Mouse (Mus musculus) neural tube, embryonic 14.5 days (tissue): ENCODE measurements around the gene Camk1g. TPM values are rescaled to one million over a fixed set of nuclear protein-coding genes. Genes with fewer than 3 reads are reported as not detected.

Experiments used
- ATAC-seq: fragments of 200-750 bp; cut with Nextera tagmentation; 2 replicates; pipeline ENCODE4 v1.8.0; 2017; ENCODE audit warnings: low read depth, mild to moderate bottlenecking, moderate TSS enrichment, moderate library complexity
- H3K27ac ChIP-seq: fragments of 300-500 bp; sonication (generic); 2 replicates; pipeline ENCODE4 v1.5.1; 2014; ENCODE audit warnings: low read depth, mild to moderate bottlenecking, control low read depth, low read length, moderate library complexity, mixed read lengths
- H3K27me3 ChIP-seq: fragments of 300-500 bp; sonication (generic); 2 replicates; pipeline ENCODE4 v1.6.1; 2014; ENCODE audit warnings: low read length; ENCODE audit not compliant: control insufficient read depth, insufficient read depth
- H3K36me3 ChIP-seq: fragments of 300-500 bp; sonication (generic); 2 replicates; pipeline ENCODE4 v1.6.1; 2014; ENCODE audit warnings: low read length, mixed read lengths; ENCODE audit not compliant: control insufficient read depth, insufficient read depth
- H3K4me1 ChIP-seq: fragments of 300-500 bp; sonication (generic); 2 replicates; pipeline ENCODE4 v1.6.1; 2014; ENCODE audit warnings: low read length; ENCODE audit not compliant: control insufficient read depth, insufficient read depth
- H3K4me2 ChIP-seq: fragments of 300-500 bp; sonication (generic); 2 replicates; pipeline ENCODE4 v1.6.1; 2014; ENCODE audit warnings: mild to moderate bottlenecking, low read depth, low read length, control low read depth
- H3K4me3 ChIP-seq: fragments of 300-500 bp; sonication (generic); 2 replicates; pipeline ENCODE4 v1.5.1; 2014; ENCODE audit warnings: low read depth, low read length, control low read depth, mixed read lengths
- H3K9ac ChIP-seq: fragments of 300-500 bp; sonication (generic); replicated peaks from 2 replicates; pipeline ENCODE4 v1.6.1; 2014; ENCODE audit warnings: low read depth, mild to moderate bottlenecking, control low read depth, low read length, mixed read lengths
- H3K9me3 ChIP-seq: fragments of 300-500 bp; sonication (generic); 2 replicates; pipeline ENCODE4 v1.6.1; 2016; ENCODE audit warnings: low read length; ENCODE audit not compliant: control insufficient read depth
- WGBS: fragments of 180-500 bp; shearing (Covaris S2); extraction: QIAGEN DNeasy Blood & Tissue Kit; methylation state at CpG from one replicate; pipeline ENCODE4 v1.1.7; 2014; 5-methylcytosine and 5-hydroxymethylcytosine counted together
- polyA plus RNA-seq: library from polyadenylated mRNA; unstranded; fragments of >200 nt; fragmentation: Nextera tagmentation; extraction: Ambion mirVana; gene quantifications from 2 replicates; pipeline ENCODE4 v1.2.1, GENCODE M21; 2014

The Camk1g gene
- polyA plus RNA-seq, 1 experiment from 2014 or later: 51.0 TPM

DNA sequence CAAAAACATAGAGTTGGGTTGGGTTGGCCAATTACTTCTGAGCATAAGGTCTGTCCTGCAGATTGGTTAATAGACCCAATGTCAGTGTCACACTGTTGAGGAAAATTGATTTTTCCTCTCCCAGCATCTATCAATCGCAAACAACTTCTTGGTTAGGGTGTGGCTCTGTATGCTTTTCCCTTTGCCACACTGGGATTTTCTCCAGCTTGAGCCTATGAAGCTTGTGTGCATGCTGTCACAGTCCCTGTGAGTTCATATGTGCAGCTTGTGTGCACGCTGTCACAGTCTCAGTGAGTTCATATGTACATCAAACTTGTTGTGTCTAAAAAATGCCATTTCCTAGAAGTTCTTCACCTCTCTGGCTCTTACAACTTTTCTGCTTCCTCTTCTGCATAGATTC is 63.3 kb downstream of the Camk1g start:
- Histone ChIP-seq H3K36me3 (no peaks in the 10 kb centered on the region), H3K27ac (no peak overlapping the region)

DNA sequence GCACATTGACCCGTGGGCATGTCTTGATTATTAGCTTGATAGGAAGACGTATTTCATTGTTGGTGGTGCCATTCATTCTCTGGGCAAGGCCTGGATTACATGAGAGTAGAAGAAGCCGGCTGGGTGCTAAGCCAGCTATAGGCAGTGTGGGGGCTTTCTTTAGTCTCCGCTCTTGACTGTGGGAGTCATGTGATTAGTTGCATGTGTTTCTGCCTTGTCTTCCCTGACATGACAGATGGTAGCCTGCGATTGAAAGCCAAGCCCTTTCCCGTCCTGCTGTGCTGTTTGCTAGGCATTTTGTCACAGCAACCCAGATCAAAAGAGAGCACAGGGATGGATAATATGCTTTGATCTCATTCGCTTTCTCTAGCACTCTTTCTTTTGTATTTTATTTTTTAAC is 64.7 kb downstream of the Camk1g start:
- WGBS: 17% methylated on average over 7 of the region's 7 CpGs
- H3K4me3 ChIP-seq: no peak overlapping the region
- no peak for ATAC-seq
- H3K4me2 ChIP-seq: no peak overlapping the region
- no peaks in the 10 kb centered on the region for H3K9me3 ChIP-seq
- no peaks in the 10 kb centered on the region for H3K4me1 ChIP-seq
- no peaks in the 10 kb centered on the region for H3K27me3 ChIP-seq
- no peaks in the 10 kb centered on the region for H3K36me3 ChIP-seq
- no peak overlapping the region for H3K27ac ChIP-seq
- H3K9ac ChIP-seq: no peak overlapping the region

More for the DNA sequence above, 63.3 kb downstream of the Camk1g start:
- no peak overlapping the region for H3K4me3 ChIP-seq
- H3K9me3 ChIP-seq: no peaks in the 10 kb centered on the region
- H3K27me3 ChIP-seq: no peaks in the 10 kb centered on the region
- ATAC-seq: no peak
- no peak overlapping the region for H3K9ac ChIP-seq
- 96% methylated on average over 2 of the region's 2 CpGs for WGBS
- H3K4me2 ChIP-seq: no peak overlapping the region
- H3K4me1 ChIP-seq: no peaks in the 10 kb centered on the region

DNA sequence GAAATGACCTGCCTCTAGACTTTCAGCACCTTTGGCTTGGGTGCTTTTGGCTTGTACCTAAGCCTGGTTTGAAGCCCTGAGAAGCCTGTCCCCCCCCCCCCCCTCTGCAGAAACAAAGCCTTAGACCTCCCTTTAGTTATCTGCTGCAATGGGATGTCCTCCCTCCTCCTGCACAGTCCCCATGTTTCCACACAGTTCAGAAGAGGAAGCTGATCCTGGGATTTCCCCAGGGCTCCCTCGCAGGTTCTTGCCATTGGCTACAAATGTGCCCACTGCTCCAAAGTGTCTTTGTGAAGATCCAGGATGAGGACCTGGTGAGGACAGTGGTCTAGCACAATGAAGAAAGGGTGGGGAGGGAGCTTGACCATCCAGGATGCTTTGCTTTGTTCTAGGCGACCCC is 67.0 kb downstream of the Camk1g start:
- Histone ChIP-seq H3K9me3 (no peaks in the 10 kb centered on the region), H3K36me3 (no peaks in the 10 kb centered on the region), H3K4me2 (no peak overlapping the region), H3K27me3 (no peaks in the 10 kb centered on the region), H3K4me3 (no peak overlapping the region), H3K4me1 (no peaks in the 10 kb centered on the region), H3K27ac (no peak overlapping the region), H3K9ac (no peak overlapping the region)
- 82% methylated on average over 2 of the region's 2 CpGs for WGBS
- no peak for ATAC-seq

DNA sequence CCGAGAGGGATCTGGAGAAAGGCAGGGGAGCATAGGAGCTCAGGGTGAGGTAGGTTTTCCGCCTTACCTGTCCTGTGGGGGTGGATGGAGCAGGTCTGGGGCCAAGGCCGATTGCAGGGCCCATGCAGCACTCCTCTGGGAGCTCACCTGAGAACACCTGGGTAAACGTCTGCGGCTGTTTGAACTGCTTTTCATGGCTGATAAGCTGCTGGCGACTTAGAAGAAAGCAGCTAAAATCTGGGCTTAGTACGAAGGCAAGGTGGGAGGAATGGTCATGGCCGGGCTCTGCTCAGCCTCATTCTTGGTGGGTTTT is 68.0 kb downstream of the Camk1g start:
- 75% methylated on average over 8 of the region's 8 CpGs for WGBS
- no peak for ATAC-seq
- no peaks in the 10 kb centered on the region for H3K36me3 ChIP-seq

DNA sequence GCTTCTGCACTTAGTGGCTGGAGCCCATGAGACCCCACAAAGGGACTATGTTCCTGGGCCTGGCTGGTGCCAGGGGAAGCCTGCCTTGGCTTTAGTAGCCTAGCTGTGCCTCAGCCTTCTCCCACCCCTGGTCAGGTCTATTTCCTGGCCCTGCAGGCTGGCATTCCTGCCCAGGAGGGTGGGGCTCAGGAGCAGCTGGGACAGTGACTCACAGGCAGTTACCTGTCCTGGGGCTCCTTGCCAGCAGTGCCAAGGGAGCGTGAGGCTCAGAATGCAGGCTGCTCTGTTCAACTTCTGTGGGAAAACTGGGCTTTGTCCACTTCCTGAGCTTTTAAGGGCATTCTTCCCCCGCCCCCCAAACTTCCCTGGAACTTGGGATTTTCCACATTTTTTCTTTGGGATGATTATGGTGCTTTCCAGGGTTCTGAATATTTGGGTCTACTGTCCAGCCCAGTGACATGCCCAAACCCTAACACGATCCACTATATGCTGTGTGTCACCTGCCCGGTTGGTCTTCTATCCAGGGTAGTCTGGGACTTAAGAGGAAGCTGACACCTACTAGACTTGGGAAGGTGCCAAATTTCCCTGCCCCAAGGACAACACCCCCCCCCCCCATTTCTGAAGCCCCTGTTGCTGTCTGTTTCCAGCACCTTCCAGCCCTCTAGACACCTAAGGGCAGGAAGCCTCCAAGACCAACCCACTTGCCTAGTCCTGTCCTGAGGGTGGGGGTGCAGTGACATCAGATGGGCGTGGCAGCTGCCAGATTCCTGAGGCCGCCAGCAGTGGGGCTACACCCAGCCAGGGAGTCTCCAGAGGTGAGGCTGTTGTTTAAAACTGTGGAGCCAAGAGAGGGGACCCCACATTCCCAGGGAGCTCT is 68.6 kb downstream of the Camk1g start:
- H3K4me3 ChIP-seq: no peak overlapping the region
- no peak overlapping the region for H3K27ac ChIP-seq
- H3K36me3 ChIP-seq: no peaks in the 10 kb centered on the region
- no peak overlapping the region for H3K4me2 ChIP-seq
- 76% methylated on average over 6 of the region's 6 CpGs for WGBS
- H3K9ac ChIP-seq: no peak overlapping the region
- no peak for ATAC-seq
- H3K27me3 ChIP-seq: no peaks in the 10 kb centered on the region
- H3K9me3 ChIP-seq: no peaks in the 10 kb centered on the region
- no peaks in the 10 kb centered on the region for H3K4me1 ChIP-seq

More for the DNA sequence above, 68.0 kb downstream of the Camk1g start:
- H3K4me1 ChIP-seq: no peaks in the 10 kb centered on the region
- H3K27ac ChIP-seq: no peak overlapping the region
- no peak overlapping the region for H3K9ac ChIP-seq
- no peaks in the 10 kb centered on the region for H3K27me3 ChIP-seq
- no peaks in the 10 kb centered on the region for H3K9me3 ChIP-seq
- H3K4me2 ChIP-seq: no peak overlapping the region
- H3K4me3 ChIP-seq: no peak overlapping the region

DNA sequence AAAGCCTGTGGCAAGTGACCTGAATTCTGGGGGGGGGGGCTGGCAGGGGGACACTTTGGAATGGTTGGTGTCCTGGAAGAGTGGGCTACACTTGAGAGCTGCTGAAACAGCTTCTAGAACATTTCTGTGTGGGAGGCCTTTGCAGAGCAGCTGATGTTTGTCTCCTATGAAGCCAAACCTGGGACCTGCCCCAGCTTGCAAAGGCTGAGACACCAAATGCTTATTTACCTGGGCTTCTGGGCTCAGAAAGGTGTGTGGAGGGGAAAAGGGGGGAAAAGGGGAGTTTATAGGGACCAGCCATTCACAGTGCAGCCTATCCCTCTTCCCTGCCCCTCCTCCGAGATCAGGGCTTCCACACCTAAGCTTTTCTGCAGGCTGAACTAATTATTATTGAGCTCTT is 70.1 kb downstream of the Camk1g start:
- H3K4me1 ChIP-seq: no peaks in the 10 kb centered on the region
- no peak overlapping the region for H3K4me2 ChIP-seq
- no peak overlapping the region for H3K9ac ChIP-seq
- no peak overlapping the region for H3K27ac ChIP-seq
- 57% methylated on average over 1 of the region's 1 CpGs for WGBS
- no peak overlapping the region for H3K4me3 ChIP-seq
- H3K27me3 ChIP-seq: no peaks in the 10 kb centered on the region
- H3K36me3 ChIP-seq: no peaks in the 10 kb centered on the region
- no peak for ATAC-seq
- H3K9me3 ChIP-seq: no peaks in the 10 kb centered on the region

DNA sequence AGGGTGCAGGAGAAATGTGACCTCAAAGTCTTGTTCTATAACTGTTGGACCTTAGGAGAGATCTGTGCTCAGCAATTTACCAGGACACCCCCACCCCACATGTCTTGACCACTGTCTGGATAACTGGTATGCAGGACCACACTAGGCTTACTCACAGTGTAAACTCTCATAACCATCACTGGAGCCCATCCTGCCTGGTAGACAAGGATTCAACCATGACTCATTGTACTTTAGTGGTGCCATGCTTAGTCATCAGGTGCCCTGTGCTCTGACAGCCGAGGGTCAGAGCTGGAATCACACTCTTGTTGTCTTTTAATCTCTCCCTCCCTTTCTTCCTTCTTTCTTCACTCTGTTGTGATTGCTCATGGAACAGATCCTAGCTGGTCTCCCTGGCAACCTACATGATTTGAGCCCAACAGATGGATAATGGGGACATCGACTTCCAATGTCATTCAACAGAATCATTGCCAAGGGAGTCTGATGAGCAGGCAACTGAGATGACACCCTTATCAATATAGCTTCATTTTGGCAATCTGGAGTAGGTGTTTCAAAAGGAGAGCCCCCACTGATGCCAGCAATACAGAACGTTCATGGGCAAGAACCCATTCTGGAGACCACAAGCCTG is 71.8 kb downstream of the Camk1g start:
- no peak overlapping the region for H3K9ac ChIP-seq
- WGBS: 77% methylated on average over 3 of the region's 3 CpGs
- no peak for ATAC-seq
- no peaks in the 10 kb centered on the region for H3K4me1 ChIP-seq
- no peak overlapping the region for H3K27ac ChIP-seq
- H3K4me3 ChIP-seq: no peak overlapping the region
- H3K9me3 ChIP-seq: no peaks in the 10 kb centered on the region
- no peaks in the 10 kb centered on the region for H3K36me3 ChIP-seq
- no peak overlapping the region for H3K4me2 ChIP-seq
- H3K27me3 ChIP-seq: no peaks in the 10 kb centered on the region

Other genes with a start within 250 kb of the Camk1g start
- gene Diexf, start 240.0 kb downstream of the Camk1g start, polyA plus RNA-seq: 9.1 and 12.6 TPM in 2 replicates
- gene Irf6, start 217.2 kb downstream of the Camk1g start, polyA plus RNA-seq: 0.64 and 0.80 TPM in 2 replicates
- gene A130010J15Rik, start 202.3 kb downstream of the Camk1g start, polyA plus RNA-seq: 11.2 and 13.0 TPM in 2 replicates
- gene Traf3ip3, start 168.6 kb downstream of the Camk1g start, polyA plus RNA-seq: 1.1 and 3.4 TPM in 2 replicates
- 0.23 TPM in 2 replicates for gene Lamb3, start 162.6 kb downstream of the Camk1g start, polyA plus RNA-seq
- not detected in 2 replicates for gene Hsd11b1, start 106.2 kb downstream of the Camk1g start, polyA plus RNA-seq
- gene G0s2, start 97.1 kb downstream of the Camk1g start, polyA plus RNA-seq: 5.6 and 6.9 TPM in 2 replicates